Mouse (Mus musculus) mature B cell (primary cell): ENCODE data around the gene Sfxn5.

Source experiments
- in situ Hi-C: fragments of 300-500 bp; cut with MboI; formaldehyde crosslinking; loops from 2 replicates; pipeline ENCODE4 v1.14.3; 2019

Sfxn5 gene

DNA sequence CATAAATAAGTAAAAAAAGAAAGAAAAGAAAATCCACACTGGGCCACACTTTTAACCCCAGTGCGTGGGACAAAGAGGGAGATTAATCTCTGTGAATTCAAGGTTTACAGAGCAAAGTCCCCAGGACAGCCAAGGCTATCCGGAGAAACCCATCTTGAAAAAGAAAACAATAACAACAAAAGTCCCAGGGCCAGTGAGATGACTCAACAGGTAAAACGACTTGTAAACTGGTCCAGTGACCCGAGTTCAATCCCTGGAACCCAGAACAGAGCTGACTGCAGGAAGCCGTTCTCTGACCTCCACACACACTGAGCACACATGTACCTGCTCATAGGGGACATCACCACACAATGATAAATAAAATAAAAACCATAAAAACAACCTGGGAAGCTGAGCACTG is 31.2 kb upstream of the Sfxn5 start:
- in situ Hi-C loops: no loop called here

GRCm38 (mm10) chr6:85363906-85364260 is 30.7 kb upstream of the Sfxn5 start:
- in situ Hi-C loops: no loop called here

DNA sequence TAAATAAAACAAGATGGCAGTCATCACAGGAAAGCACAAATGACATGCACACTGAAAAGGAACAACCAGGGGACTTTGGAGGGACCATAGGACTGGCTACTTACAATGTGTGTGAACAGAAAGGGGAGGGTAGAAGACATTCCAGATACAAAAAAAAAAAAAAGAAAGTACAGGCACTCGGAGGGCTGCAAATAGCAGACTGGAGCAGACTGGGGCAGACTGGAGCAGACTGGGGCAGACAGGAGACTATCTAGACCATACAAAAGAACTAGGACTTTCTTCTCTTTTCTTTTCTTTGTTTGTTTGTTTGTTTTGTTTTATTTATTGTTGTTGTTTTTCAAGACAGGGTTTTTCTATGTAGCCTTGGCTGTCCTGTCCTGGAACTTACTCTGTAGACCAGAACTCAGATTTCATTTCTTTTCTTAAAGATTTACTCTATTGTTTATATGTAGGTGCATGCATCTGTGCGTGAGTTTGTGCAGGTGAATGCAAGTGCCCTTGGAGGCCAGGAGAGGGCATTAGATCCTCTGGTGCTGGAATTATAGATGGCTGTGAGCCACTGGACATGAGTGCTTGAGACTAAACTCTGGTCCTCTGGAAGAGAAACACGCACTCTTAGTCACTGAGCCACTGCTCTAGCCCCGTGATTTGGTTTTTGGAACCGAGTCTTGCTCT is 30.1 kb upstream of the Sfxn5 start:
- in situ Hi-C loops: no loop called here

GRCm38 (mm10) chr6:85362610-85363009 is 29.4 kb upstream of the Sfxn5 start:
- in situ Hi-C loops: no loop called here

- in situ Hi-C loops: no loop called here
These were observed 27.1 kb upstream of the Sfxn5 start for GRCm38 (mm10) chr6:85360311-85360710.

DNA sequence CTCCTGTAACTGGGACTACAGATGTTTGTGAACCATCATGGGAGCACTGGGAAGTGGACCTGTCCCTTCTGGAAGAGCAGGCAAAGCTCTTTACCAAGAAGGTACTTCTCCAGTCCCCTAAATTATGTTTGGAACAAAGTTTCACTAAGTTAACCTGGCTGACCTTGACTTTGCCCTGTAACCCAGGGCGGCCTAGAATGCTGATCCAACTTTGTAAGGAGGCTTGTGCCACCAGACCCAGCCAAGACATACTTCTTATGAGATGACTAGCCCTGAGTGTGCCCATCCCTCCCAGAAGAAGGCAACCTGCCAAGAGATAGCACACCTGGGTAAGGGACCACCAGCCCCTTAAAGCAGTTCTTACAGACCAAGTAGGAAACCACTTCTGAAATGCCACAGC is 25.7 kb upstream of the Sfxn5 start:
- in situ Hi-C loops: no loop called here

GRCm38 (mm10) chr6:85356682-85357465 is 23.7 kb upstream of the Sfxn5 start:
- in situ Hi-C loops: no loop called here

DNA sequence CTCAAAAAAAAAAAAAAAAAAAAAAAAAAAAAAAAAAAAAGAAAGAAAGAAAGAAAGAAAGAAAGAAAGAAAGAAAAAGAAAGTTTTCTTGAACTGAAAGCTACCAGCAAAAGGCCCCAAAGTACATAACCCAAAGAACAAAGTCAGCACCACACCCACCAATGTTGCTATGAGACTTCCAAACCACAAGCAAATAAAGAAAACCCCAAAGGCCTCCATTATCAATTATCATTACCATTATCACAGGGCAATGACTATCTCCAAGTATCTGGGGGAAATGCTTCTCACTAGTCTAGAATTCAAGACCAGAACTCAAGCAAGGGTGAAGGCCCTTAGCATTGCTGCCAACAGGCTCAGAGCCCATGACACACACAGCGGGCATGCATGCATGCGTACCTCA is 22.5 kb upstream of the Sfxn5 start:
- in situ Hi-C loops: no loop called here

GRCm38 (mm10) chr6:85354709-85355108 is 21.5 kb upstream of the Sfxn5 start:
- in situ Hi-C loops: no loop called here

DNA sequence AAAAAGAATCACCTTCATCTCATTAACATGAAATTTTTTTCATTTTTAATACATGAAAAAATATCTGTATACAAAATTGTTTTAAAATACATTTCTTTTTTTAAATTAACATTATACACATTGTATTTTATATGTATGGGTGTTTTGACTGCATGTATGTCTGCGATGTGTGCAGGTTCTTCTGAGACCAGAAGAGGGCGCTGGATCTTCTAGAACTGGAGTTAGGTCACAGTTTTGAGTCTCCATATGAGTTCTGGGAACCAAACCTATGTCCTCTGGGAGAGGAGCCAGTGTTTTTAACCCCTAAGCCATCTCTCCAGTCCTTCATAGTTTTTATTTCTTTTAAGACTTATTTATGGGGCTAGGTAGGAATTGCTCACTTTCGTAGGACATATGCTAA is 20.5 kb upstream of the Sfxn5 start:
- in situ Hi-C loops: no loop called here

DNA sequence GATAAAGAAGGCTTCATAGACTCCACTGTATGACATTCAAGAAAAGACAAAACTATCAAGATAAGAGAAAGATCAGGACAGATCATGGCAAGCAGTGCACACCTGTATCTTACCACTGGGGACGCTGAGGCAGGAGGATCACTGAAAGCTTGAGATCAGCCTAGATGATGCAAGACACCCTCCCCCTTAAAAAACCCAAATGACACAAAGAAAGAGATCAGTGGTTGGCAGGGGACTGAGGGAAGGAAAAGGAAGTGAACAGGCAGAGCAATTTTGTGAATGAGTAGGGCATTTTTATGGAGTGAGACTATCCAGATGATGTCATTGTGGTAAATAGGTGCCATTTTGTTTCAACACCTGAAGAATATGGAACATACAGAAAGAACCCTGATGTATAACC is 16.9 kb upstream of the Sfxn5 start:
- in situ Hi-C loops: no loop called here

GRCm38 (mm10) chr6:85349246-85349645 is 16.0 kb upstream of the Sfxn5 start:
- in situ Hi-C loops: no loop called here

DNA sequence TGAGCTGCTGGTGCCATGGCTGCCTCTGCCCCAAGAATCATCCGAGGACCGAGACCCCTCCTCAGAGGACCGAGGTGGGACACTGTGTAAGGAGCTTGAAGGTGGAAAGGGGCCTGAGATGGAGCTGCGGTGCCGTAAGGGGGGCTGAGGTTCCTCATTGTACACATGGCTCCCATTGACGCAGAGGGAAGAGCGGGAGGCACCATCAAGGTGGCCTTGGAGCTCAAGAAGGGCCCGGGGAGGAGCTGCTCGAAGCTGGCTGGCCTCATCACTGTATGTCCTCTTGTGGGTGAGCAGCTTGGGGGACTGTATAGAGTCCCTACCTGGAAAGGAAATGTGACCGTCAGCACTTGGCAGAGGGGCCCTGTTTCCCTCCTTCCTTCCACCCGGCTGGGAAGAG is 14.9 kb upstream of the Sfxn5 start:
- in situ Hi-C loops: no loop called here

GRCm38 (mm10) chr6:85346028-85346634 is 12.9 kb upstream of the Sfxn5 start:
- in situ Hi-C loops: no loop called here

DNA sequence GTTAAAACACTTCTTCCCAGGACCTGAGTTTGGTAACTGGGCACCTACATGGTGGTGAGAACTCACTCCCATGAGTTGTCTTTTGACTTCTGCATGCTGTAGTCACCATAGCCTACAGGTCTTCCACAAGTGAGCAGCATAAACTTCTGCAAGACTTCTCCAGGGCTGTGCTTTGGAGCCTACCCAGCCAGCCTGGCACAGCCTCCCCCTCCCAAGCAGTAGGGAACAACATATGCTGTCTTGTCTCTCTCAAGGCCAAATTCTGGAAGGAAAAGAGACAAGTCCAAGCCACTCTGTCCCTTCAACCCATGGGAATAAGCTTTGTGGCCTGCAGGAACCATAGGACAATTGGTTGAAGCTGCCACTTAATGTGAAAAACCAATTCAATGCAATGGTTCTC is 11.7 kb upstream of the Sfxn5 start:
- in situ Hi-C loops: no loop called here

GRCm38 (mm10) chr6:85343027-85343426 is 9.8 kb upstream of the Sfxn5 start:
- in situ Hi-C loops: no loop called here

DNA sequence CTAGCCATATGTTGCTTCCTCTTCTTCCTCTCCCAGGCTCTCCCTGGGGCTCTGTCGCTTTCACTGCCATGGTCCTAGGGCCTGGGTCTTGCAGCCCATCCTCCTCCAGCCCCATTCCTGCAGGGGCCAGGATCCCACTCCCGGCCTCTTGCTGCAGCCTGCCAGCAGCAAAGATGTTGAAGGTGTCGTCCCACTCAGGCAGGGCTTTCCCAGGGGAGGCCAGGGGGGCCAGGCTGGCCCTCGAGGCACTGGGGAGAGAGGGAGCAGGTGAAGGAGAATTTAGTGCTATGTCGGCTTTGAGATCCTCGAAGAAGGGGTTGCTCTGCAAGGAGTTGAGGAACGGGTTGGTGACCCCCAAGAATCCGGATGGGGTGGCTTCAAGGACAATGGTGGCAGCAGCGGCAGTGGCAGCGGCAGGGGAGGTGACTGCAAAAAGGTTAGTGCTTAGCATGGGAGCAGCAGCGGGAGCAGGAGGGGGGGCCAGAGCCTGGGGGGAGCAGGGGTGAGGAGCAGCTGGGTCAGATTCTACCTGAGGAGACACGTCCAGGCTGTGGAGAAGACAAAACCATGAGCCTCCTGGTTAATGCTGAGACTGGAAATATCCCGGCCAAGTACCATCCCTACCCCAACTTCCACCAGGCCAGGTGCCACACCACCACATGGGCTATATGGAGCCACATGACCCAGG is 8.7 kb upstream of the Sfxn5 start:
- in situ Hi-C loops: no loop called here

GRCm38 (mm10) chr6:85340184-85340583 is 7.0 kb upstream of the Sfxn5 start:
- in situ Hi-C loops: no loop called here

- in situ Hi-C loops: no loop called here
These were observed 6.2 kb upstream of the Sfxn5 start for GRCm38 (mm10) chr6:85339273-85339901.

DNA sequence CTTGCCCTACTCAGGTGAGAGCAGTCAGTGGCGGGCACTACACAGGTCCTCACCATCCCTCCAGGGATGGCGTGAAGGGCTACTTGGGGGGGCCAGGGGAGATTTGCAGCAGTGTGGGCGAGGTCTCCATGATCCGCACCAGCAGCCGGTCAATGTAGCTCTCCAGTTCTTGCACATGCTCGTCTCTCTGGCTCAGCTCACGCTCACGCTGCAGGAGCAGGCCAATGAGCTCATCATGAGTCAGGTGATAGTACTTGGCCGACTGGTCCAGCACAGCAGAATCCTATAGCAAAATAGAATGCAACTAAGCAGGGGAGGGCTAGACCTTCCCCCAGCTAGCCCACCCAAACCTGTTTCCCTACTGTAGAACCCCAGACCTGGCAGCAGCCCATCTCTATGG is 3.7 kb upstream of the Sfxn5 start:
- in situ Hi-C loops: no loop called here

GRCm38 (mm10) chr6:85335352-85335751 is 2.1 kb upstream of the Sfxn5 start:
- in situ Hi-C loops: no loop called here

DNA sequence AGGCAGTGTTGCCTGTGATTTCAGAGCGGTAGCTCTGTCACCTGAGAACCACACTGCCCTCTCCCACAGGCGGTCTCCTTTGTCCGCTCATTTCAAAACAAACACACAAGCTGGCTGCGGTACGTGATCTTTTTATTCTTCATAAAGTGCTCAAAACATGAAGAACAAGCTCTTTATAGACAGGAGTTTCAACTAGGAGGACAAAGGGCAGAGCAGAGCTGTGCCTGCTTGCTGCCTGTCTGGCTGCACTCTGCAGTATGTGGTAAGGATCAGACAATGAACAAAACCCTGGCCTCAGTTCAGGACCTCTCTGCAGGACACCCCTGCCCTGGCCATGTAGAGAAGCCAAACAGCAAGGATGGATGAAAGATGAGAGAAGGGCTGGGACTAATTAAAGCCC is 1.6 kb upstream of the Sfxn5 start:
- in situ Hi-C loops: no loop called here
